Mouse (Mus musculus) olfactory bulb, adult 2 months (tissue): ENCODE results near the gene Bcl6b. TPM values are rescaled to one million over a fixed set of nuclear protein-coding genes. Genes with fewer than 3 reads are reported as not detected.

ENCODE experiments used
- H3K27ac ChIP-seq: fragments of 200-500 bp; 2 replicates; pipeline ENCODE4 v1.5.1; 2012; ENCODE audit warnings: low read depth, low read length; ENCODE audit not compliant: insufficient read depth
- H3K4me1 ChIP-seq: fragments of 200-500 bp; 2 replicates; pipeline ENCODE4 v1.6.1; 2012; ENCODE audit warnings: low read length; ENCODE audit not compliant: control insufficient read depth, insufficient read depth
- H3K4me3 ChIP-seq: fragments of 200-500 bp; 2 replicates; pipeline ENCODE4 v1.5.1; 2012; ENCODE audit warnings: mild to moderate bottlenecking, low read depth, low read length, moderate library complexity; ENCODE audit not compliant: insufficient read depth
- CTCF ChIP-seq: fragments of 200-500 bp; IDR thresholded peaks from 2 replicates; pipeline ENCODE4 v1.5.1; 2012; ENCODE audit warnings: low read depth, mild to moderate bottlenecking, low read length, moderate library complexity; ENCODE audit not compliant: insufficient read depth
- POLR2A ChIP-seq: fragments of 200-500 bp; IDR thresholded peaks from 2 replicates; pipeline ENCODE4 v1.6.1; 2012; ENCODE audit warnings: mild to moderate bottlenecking, low read depth, low read length, moderate library complexity; ENCODE audit not compliant: insufficient read depth
- WGBS: fragments of 180-500 bp; shearing (Covaris S2); methylation state at CpG from one replicate; pipeline ENCODE4 v1.1.7; 2018; 5-methylcytosine and 5-hydroxymethylcytosine counted together
- polyA plus RNA-seq: library from polyadenylated mRNA; stranded (reverse); fragments of >200 nt; gene quantifications from 2 replicates; pipeline ENCODE4 v1.2.4, GENCODE M21; 2012; ENCODE audit warnings: low replicate concordance; ENCODE audit not compliant: missing spikeins, insufficient read depth, insufficient read length

The Bcl6b gene
- not detected in 2 replicates for polyA plus RNA-seq

DNA sequence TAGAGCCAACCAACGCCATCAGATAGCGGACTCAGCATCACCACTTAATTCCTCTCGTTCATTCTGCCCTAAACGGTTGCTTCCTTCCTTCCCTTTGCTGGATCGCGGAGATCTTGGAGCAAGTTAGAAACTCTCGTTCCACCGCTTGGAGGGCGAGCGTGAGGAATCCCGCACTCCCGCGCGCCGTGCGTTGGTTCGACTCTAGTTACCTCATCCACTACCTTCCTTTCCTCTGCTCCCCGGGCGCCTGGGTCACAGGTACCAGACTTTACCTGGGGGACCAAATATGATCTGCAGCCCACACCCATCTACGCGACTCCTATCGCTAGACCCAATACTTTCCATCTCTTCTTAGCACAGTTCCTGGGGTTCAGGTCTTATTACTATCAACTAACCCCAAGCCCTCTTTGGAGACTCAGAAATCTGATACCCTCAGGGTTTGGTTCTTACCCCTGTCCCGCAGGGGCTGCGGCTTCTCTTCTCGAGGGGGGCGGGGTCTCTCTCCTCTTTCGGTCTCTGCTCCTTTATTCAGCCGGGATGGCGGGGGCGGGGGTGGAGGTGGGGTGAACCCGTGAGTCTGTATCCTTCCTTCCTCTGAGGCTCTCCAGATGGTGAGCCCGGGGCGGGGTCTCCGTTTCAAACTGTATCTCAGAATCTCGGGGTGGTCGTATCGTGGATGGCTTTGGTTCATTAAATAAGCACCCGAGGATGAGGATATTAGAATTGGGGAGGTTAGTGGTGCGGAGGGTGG lies at the start of gene Bcl6b:
Gene Bcl6b, minus strand, starts transcription at position 539 of the 751 bp plus-strand sequence.
- Histone ChIP-seq H3K4me1 (peaks cover 32% of the 10 kb centered on the region), H3K27ac (no peak within 1 kb of the TSS), H3K4me3 (peak within 1 kb of the TSS; percentile 24)
- no peak for TF ChIP-seq POLR2A
- TF ChIP-seq CTCF, result no peak
- WGBS, result 3% methylated on average over 39 of the region's 39 CpGs

- 92% methylated on average over 3 of the region's 3 CpGs for WGBS
- Histone ChIP-seq H3K27ac (no peak overlapping the region), H3K4me1 (no peaks in the 10 kb centered on the region), H3K4me3 (no peak overlapping the region)
- TF ChIP-seq POLR2A (no peak), CTCF (no peak)
Measured at GRCm38 (mm10) chr11:70278961-70279360, 49.4 kb upstream of the Bcl6b start.

DNA sequence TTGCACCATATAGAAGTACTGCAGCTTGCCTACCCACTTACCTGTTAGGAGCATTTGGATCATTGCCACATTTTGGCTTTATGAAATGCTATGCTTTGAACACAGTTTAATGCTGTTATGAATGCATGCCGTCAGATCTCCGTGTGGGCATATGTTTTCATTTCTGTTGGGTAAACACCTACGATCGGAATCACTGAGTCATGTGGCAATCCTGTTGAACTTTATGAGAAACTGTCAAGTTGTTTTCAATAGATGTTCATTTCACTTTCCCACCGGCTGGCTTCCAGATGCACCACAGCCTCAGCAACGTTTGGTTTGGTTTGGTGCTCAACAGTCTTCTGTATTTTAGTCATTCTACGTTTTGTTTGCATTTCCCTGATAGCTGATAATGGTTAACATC lies 42.0 kb upstream of the Bcl6b start:
- 88% methylated on average over 7 of the region's 7 CpGs for WGBS
- no peaks in the 10 kb centered on the region for H3K4me1 ChIP-seq
- H3K4me3 ChIP-seq, result no peak overlapping the region
- H3K27ac ChIP-seq, result no peak overlapping the region
- TF ChIP-seq CTCF (no peak), POLR2A (no peak)

GRCm38 (mm10) chr11:70266405-70266804 lies 36.8 kb upstream of the Bcl6b start:
- Histone ChIP-seq H3K27ac (no peak overlapping the region), H3K4me3 (no peak overlapping the region), H3K4me1 (no peaks in the 10 kb centered on the region; the same call in 1 of the 2 replicates)
- TF ChIP-seq CTCF, result no peak
- no peak for TF ChIP-seq POLR2A
- 66% methylated on average over 1 of the region's 1 CpGs for WGBS

GRCm38 (mm10) chr11:70265819-70266218 lies 36.2 kb upstream of the Bcl6b start:
- 77% methylated on average over 4 of the region's 4 CpGs for WGBS
- Histone ChIP-seq H3K27ac (no peak overlapping the region), H3K4me3 (no peak overlapping the region), H3K4me1 (no peaks in the 10 kb centered on the region; the same call in 1 of the 2 replicates)
- TF ChIP-seq CTCF (no peak), POLR2A (no peak)

DNA sequence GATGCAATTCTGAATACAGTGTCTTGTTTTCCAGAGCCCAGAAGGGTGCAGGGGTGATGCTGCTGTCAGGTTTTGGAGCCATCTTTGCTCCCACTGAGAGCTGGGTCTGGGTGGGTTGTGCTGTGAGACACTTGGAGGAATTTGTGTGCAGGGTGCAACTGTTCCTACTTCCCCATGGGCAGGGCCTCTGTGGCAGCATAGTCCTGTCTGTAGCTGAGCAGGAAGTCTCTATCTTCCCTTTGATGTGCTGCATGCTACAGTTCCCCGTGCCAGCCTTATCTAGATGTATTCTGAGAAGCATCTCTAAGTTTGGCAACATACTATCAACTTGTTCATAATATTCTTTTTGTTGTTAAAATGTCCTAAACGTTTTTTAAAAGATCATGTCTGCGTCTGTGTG lies 35.7 kb upstream of the Bcl6b start:
- Histone ChIP-seq H3K4me3 (no peak overlapping the region), H3K4me1 (no peaks in the 10 kb centered on the region; the same call in 1 of the 2 replicates), H3K27ac (no peak overlapping the region)
- TF ChIP-seq POLR2A (no peak), CTCF (no peak)
- 64% methylated on average over 3 of the region's 3 CpGs for WGBS

- no peak for TF ChIP-seq CTCF
- TF ChIP-seq POLR2A, result no peak
- no peak overlapping the region for H3K4me3 ChIP-seq
- WGBS, result 85% methylated on average over 4 of the region's 4 CpGs
- no peak overlapping the region for H3K27ac ChIP-seq
- peaks cover 12% of the 10 kb centered on the region for H3K4me1 ChIP-seq
Measured at GRCm38 (mm10) chr11:70259035-70259434, 29.4 kb upstream of the Bcl6b start.

- no peak within 1 kb of the TSS for H3K27ac ChIP-seq
- 3% methylated on average over 25 of the region's 25 CpGs for WGBS
- peak within 1 kb of the TSS; percentile 6 for H3K4me3 ChIP-seq
- no peak for TF ChIP-seq POLR2A
- no peak for TF ChIP-seq CTCF
- peaks cover 15% of the 10 kb centered on the region for H3K4me1 ChIP-seq
Measured at GRCm38 (mm10) chr11:70254931-70255531, 25.4 kb upstream of the Bcl6b start, which contains the start of gene Alox12. Alox12 (minus strand) TSS chr11:70255353.

DNA sequence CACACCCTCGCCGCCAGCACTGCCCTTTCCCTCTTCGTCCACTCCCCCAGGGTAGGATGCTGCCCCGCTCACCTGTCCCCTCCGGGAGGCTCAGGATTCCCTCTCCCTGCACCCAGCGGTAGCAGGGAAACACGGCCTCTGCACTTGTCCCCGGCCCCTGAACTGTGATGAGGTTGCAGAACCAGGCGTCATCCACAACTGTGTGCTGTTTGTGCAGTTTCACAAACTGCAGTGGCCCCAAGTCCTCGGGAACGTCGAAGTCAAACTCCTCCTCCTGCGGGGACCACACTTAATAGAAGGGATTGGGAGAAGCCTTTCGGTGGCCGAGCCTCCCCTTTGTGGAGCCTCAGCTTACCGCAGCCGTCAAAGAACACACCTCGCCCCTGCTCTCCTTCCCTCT lies 24.7 kb upstream of the Bcl6b start:
- 4% methylated on average over 18 of the region's 18 CpGs for WGBS
- TF ChIP-seq CTCF (no peak), POLR2A (no peak)
- Histone ChIP-seq H3K27ac (no peak overlapping the region), H3K4me1 (peaks cover 15% of the 10 kb centered on the region), H3K4me3 (0 out of 2 replicates have a peak overlapping the region, but pooled peaks have one; percentile 6)
